21 mouse cellular contexts compared by ENCODE assay signal in the genomic region with DNA sequence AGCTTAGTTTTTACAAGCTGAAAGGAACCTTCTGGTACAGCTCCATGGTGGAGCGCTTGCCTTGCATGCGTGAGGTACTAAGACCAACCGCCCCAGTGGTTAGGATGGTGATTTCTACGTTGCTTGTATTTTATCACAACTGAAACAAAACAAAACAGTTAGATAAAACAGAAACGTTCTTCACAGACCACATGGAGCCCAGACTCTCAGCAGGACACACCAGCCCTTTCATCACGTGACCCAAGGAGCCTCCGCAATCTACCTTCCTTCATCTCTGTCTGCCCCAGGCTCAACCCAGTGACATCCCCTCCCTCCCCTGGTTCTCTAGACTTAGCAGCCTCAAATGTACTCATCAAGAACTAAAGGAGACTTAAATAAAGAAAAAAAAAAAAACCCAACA. TPM values are rescaled to one million over a fixed set of nuclear protein-coding genes. Genes with fewer than 3 reads are reported as not detected.
"Had no signal": no experiment of that assay in that cellular context is flagged by ENCODE, and none has a peak within 500 bp of the region (broad histone marks: within the 10 kb centered on the region; RNA-seq: fewer than 3 reads in every experiment).

No protein-coding gene starts in this region.

- H3K9me3 ChIP-seq: limb, embryonic 13.5 days; midbrain, embryonic 10.5 days had no signal

- H3K27ac ChIP-seq: layer of hippocampus, adult 2 months; limb, embryonic 13.5 days; midbrain, embryonic 10.5 days had no signal

- H3K4me3 ChIP-seq: layer of hippocampus, adult 2 months; limb, embryonic 13.5 days; midbrain, embryonic 10.5 days; myocyte had no signal

- H3K4me2 ChIP-seq: limb, embryonic 13.5 days had no signal

- H3K9ac ChIP-seq: limb, embryonic 13.5 days had no signal

- H3K36me3 ChIP-seq: limb, embryonic 13.5 days; midbrain, embryonic 10.5 days had no signal

- DNase-seq: kidney, adult 11 months; kidney, adult 9 months; kidney, postnatal 10 days; kidney, postnatal 4 days; left cerebral cortex, postnatal 4 days; lung, adult 18-20 months; midbrain, embryonic 14.5 days; right cerebral cortex, postnatal 4 days; spleen, adult 18-20 months; thymus, adult 18-20 months; thymus, postnatal 25 days had no signal

RNA-seq across cellular contexts. Expression of a gene that starts 3.7 kb away (rescaled TPM):
- total RNA-seq: neutrophil, adult 5-6 weeks had no signal

RNA-seq across cellular contexts. Expression of a gene that starts 8.3 kb away (rescaled TPM):
- total RNA-seq: layer of hippocampus, adult 2 months; layer of hippocampus, postnatal 10 days; left cerebral cortex, postnatal 10 days; left cerebral cortex, postnatal 4 days; neutrophil, adult 5-6 weeks had no signal
- polyA plus RNA-seq: limb, embryonic 13.5 days; lung, embryonic 16.5 days; midbrain, embryonic 10.5 days; midbrain, embryonic 14.5 days; neural tube, embryonic 11.5 days; stomach, embryonic 14.5 days had no signal

RNA-seq across cellular contexts. Expression of a gene that starts 12.4 kb away (rescaled TPM):
- total RNA-seq: neutrophil, adult 5-6 weeks had no signal
